Mouse (Mus musculus) E14TG2a.4 (cell line): ENCODE measurements around the gene Nxpe4.

Experiments
- H3K27me3 ChIP-seq: 2 replicates; pipeline ENCODE4 v1.6.1; 2014; ENCODE audit warnings: low read length, control low read depth; ENCODE audit not compliant: insufficient read depth
- H3K36me3 ChIP-seq: 2 replicates; pipeline ENCODE4 v1.6.1; 2014; ENCODE audit warnings: low read length, control low read depth; ENCODE audit not compliant: insufficient read depth
- H3K4me1 ChIP-seq: replicated peaks from 2 replicates; pipeline ENCODE4 v1.6.1; 2014; ENCODE audit warnings: low read depth, low read length, control low read depth
- H3K4me3 ChIP-seq: replicated peaks from 2 replicates; pipeline ENCODE4 v1.5.1; 2014; ENCODE audit warnings: mild to moderate bottlenecking, low read length
- H3K9me3 ChIP-seq: 2 replicates; pipeline ENCODE4 v1.6.1; 2014; ENCODE audit warnings: low read length, control low read depth
- CTCF ChIP-seq: conservative IDR thresholded peaks from 2 replicates; pipeline ENCODE4 v1.5.1; 2014; ENCODE audit warnings: low read length
- NANOG ChIP-seq: IDR thresholded peaks from 2 replicates; pipeline ENCODE4 v1.6.1; 2014; ENCODE audit warnings: borderline replicate concordance, low read length, mixed read lengths
- POU5F1 ChIP-seq: IDR thresholded peaks from 2 replicates; pipeline ENCODE4 v1.6.1; 2014; ENCODE audit warnings: low read length, borderline replicate concordance

Gene Nxpe4

DNA sequence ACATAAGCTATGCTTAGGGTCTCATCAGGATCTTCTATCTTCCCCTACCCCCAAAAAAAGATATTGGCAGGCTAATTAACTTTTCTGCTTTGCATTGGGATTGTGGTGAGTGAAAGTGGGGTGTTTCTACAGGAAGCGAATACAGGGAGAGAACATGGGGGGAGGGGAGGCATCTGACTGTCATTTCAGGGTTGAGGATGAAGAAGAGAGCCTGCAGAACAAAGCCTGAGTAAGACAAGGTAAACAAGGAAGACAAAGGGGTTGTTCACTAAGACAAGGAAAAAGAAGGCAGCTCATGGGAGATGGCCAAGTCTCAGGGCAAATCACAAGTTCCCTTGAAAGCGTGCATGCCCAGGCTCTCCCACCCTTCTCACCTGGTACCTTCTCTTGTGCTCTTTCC lies 256.6 kb downstream of the Nxpe4 start:
- H3K4me1 ChIP-seq: no peaks in the 10 kb centered on the region
- no peaks in the 10 kb centered on the region for H3K27me3 ChIP-seq
- no peaks in the 10 kb centered on the region for H3K36me3 ChIP-seq
- no peak overlapping the region for H3K4me3 ChIP-seq
- H3K9me3 ChIP-seq: no peaks in the 10 kb centered on the region
- TF ChIP-seq NANOG: no peak
- TF ChIP-seq POU5F1: no peak

DNA sequence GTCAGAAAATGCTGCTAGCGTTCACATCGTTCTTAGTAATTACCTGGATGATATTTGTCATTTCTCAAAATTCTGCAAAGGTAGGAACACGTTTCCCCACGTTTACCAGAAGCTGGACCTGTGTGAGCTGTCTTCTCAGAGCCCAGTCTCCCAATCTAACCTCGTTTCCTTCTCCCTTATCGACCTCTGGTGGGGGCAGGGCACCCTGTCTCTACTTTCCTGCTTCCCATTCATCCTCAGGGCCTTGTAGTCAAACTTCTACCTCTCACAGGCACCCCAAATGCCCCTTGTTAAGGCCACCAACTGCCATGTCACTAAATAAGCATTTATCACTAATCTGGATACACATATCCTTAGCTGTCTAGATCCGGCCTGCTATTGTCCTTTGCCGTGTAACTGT lies 257.0 kb downstream of the Nxpe4 start:
- Histone ChIP-seq H3K36me3 (no peaks in the 10 kb centered on the region), H3K9me3 (no peaks in the 10 kb centered on the region), H3K4me1 (no peaks in the 10 kb centered on the region), H3K27me3 (no peaks in the 10 kb centered on the region), H3K4me3 (no peak overlapping the region)
- TF ChIP-seq CTCF (no peak), NANOG (no peak), POU5F1 (no peak)

GRCm38 (mm10) chr9:48420437-48420836 lies 258.6 kb downstream of the Nxpe4 start:
- H3K27me3 ChIP-seq: no peaks in the 10 kb centered on the region
- H3K4me1 ChIP-seq: no peaks in the 10 kb centered on the region
- no peaks in the 10 kb centered on the region for H3K36me3 ChIP-seq
- TF ChIP-seq NANOG (no peak), POU5F1 (no peak), CTCF (no peak)
- H3K4me3 ChIP-seq: no peak overlapping the region
- no peaks in the 10 kb centered on the region for H3K9me3 ChIP-seq

- Histone ChIP-seq H3K4me3 (no peak overlapping the region), H3K4me1 (no peaks in the 10 kb centered on the region), H3K9me3 (no peaks in the 10 kb centered on the region), H3K36me3 (no peaks in the 10 kb centered on the region), H3K27me3 (no peaks in the 10 kb centered on the region)
- TF ChIP-seq CTCF (no peak), POU5F1 (no peak), NANOG (no peak)
These were observed 259.2 kb downstream of the Nxpe4 start for GRCm38 (mm10) chr9:48421029-48421428.

DNA sequence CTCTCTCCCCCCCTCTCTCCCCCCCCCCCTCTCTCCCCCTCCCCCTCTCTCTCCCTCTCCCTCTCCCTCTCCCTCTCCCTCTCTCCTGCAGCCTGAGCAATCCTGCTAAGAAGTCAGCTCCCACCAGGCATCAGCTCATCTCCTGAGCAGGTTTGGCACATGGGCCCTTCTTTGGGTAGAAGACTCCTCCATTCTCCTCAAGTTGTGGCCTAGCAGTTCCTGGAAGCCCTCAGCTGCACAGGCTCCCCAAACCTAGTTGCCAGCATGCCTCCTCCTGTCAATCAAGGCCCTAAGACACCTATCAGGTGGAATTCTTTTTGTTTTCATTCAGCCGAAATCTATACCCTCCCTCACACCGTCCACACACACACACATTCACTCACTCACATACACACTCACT lies 259.7 kb downstream of the Nxpe4 start:
- Histone ChIP-seq H3K27me3 (no peaks in the 10 kb centered on the region), H3K4me1 (no peaks in the 10 kb centered on the region), H3K36me3 (no peaks in the 10 kb centered on the region), H3K4me3 (no peak overlapping the region), H3K9me3 (no peaks in the 10 kb centered on the region)
- TF ChIP-seq POU5F1 (no peak), NANOG (no peak), CTCF (no peak)

DNA sequence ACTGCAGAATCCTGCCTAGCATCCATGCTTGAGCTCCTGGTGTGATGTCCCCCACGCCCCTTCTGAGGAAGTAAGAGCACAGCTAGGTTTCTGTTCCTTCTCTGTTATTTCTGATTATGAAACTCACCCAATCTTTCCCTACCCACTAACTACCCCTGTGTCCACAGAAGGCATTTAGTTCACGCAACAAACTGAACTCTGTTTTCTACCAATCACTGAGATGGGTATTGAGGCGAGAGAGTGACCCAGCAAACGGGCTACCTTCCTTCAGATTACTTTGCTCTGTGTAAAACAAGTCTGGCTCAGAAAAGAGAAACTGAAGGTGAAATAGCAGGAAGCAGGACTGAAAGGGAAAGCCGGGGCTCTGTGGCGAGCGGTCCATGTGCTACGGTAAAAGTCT lies 260.6 kb downstream of the Nxpe4 start:
- TF ChIP-seq NANOG (no peak), CTCF (no peak), POU5F1 (no peak)
- H3K9me3 ChIP-seq: no peaks in the 10 kb centered on the region
- H3K27me3 ChIP-seq: no peaks in the 10 kb centered on the region
- H3K4me3 ChIP-seq: no peak overlapping the region
- H3K36me3 ChIP-seq: no peaks in the 10 kb centered on the region
- H3K4me1 ChIP-seq: no peaks in the 10 kb centered on the region

DNA sequence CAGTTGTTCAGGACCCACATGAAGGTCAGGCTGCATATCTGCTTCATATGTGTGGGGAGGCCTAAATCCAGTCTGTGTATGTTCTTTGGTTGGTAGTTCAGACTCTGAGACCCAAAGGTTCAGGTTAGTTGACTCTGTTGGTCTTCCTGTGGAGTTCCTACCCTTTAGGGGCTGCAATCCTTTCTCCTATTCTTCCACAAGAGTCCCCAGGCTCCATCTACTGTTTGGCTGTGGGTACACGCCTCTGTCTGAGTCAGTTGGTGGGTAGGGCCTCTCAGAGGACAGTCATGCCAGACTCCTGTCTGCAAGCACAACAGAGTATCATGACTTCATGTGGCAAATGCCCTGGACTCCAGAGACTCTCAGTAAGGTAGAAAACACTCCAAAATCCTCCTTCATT lies 261.4 kb downstream of the Nxpe4 start:
- no peaks in the 10 kb centered on the region for H3K27me3 ChIP-seq
- H3K36me3 ChIP-seq: no peaks in the 10 kb centered on the region
- H3K4me1 ChIP-seq: no peaks in the 10 kb centered on the region
- H3K9me3 ChIP-seq: no peaks in the 10 kb centered on the region
- TF ChIP-seq POU5F1 (no peak), CTCF (no peak), NANOG (no peak)
- no peak overlapping the region for H3K4me3 ChIP-seq

DNA sequence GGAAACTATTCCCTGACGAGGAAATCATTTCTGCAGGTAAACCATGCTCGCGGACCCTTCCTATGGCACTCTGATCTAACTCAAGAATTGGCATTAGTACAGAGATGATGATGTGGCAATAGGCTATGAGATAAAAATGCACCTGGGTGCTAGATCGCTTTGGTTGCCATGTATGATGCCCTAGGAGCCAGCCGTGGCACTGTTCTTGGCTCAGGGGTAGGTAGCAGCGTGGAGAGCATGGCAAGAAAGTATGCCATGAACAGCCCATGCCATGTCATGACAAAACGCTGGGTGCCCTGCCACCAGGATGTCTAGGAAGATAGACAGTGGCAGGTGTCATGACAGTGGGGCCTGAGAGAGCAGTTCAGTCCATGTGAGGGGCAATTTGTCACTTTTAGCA lies 265.4 kb downstream of the Nxpe4 start:
- H3K4me1 ChIP-seq: no peaks in the 10 kb centered on the region
- no peaks in the 10 kb centered on the region for H3K9me3 ChIP-seq
- H3K36me3 ChIP-seq: no peaks in the 10 kb centered on the region
- TF ChIP-seq NANOG (no peak), CTCF (no peak), POU5F1 (no peak)
- H3K4me3 ChIP-seq: no peak overlapping the region
- no peaks in the 10 kb centered on the region for H3K27me3 ChIP-seq

DNA sequence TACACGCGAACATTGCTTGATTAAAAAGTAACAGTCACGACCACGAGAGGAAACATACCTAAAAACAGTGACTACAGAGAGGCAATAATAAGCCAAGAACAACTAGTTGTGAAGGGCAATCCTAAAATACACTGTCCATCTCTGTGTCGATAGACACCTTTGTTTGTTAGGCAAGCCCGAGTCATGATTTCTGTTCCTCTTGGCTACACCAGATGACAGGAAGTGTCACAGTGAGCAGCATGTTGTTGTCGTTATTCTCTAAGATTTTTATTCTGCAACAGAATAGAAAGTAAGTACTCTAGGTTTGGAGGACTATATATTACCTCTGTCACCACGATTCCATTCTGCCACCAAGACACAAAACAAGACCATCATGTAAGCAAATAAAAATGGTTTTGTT lies 270.6 kb downstream of the Nxpe4 start:
- no peaks in the 10 kb centered on the region for H3K36me3 ChIP-seq

More for the DNA sequence above, 270.6 kb downstream of the Nxpe4 start:
- no peak overlapping the region for H3K4me3 ChIP-seq
- no peaks in the 10 kb centered on the region for H3K4me1 ChIP-seq
- no peak for TF ChIP-seq CTCF
- TF ChIP-seq POU5F1: no peak
- TF ChIP-seq NANOG: no peak
- H3K9me3 ChIP-seq: no peaks in the 10 kb centered on the region
- no peaks in the 10 kb centered on the region for H3K27me3 ChIP-seq
